Mouse (Mus musculus): Measurements from ENCODE around the gene Tex33.
A peak's percentile ranks its signal among the peaks of the same experiment; 100 is the strongest.
"Not testable (repeated sequence)": the region's sequence is repeated elsewhere in the genome, so short reads cannot be mapped to it uniquely, and the experiment has no call there.

Tex33 gene

GRCm38 (mm10) chr15:78378556-78378955 lies 17.2 kb downstream of the Tex33 start:
- DNase-seq (ENCODE audit: extremely low spot score, low read depth, low spot score) = no peak

- no peak for DNase-seq (ENCODE audit: extremely low spot score, low read depth, low spot score)
Measured at GRCm38 (mm10) chr15:78377859-78378258, 17.9 kb downstream of the Tex33 start.

- no peak for DNase-seq (ENCODE audit: extremely low spot score, low read depth, low spot score)
Measured at GRCm38 (mm10) chr15:78374204-78374603, 21.5 kb downstream of the Tex33 start.

GRCm38 (mm10) chr15:78372796-78373195 lies 22.9 kb downstream of the Tex33 start:
- no peak for DNase-seq (ENCODE audit: extremely low spot score, low read depth, low spot score)

- no peak for DNase-seq (ENCODE audit: extremely low spot score, low read depth, low spot score)
Measured at GRCm38 (mm10) chr15:78369641-78370040, 26.1 kb downstream of the Tex33 start.

GRCm38 (mm10) chr15:78368926-78369346 lies 26.8 kb downstream of the Tex33 start:
- DNase-seq (ENCODE audit: extremely low spot score, low read depth, low spot score) = peak; percentile 6

GRCm38 (mm10) chr15:78367811-78368210 lies 27.9 kb downstream of the Tex33 start:
- DNase-seq (ENCODE audit: extremely low spot score, low read depth, low spot score) = no peak

GRCm38 (mm10) chr15:78366875-78367274 lies 28.8 kb downstream of the Tex33 start:
- no peak for DNase-seq (ENCODE audit: extremely low spot score, low read depth, low spot score)

- no peak for DNase-seq (ENCODE audit: extremely low spot score, low read depth, low spot score)
Measured at GRCm38 (mm10) chr15:78365916-78366315, 29.8 kb downstream of the Tex33 start.

- no peak for DNase-seq (ENCODE audit: extremely low spot score, low read depth, low spot score)
Measured at GRCm38 (mm10) chr15:78355548-78355947, 40.2 kb downstream of the Tex33 start.

- no peak for DNase-seq (ENCODE audit: extremely low spot score, low read depth, low spot score)
Measured at GRCm38 (mm10) chr15:78354958-78355357, 40.8 kb downstream of the Tex33 start.

GRCm38 (mm10) chr15:78351586-78352165 lies 44.0 kb downstream of the Tex33 start:
- DNase-seq (ENCODE audit: extremely low spot score, low read depth, low spot score) = no peak

- no peak for DNase-seq (ENCODE audit: extremely low spot score, low read depth, low spot score)
Measured at GRCm38 (mm10) chr15:78344567-78344966, 51.1 kb downstream of the Tex33 start.

GRCm38 (mm10) chr15:78343683-78344082 lies 52.0 kb downstream of the Tex33 start:
- DNase-seq (ENCODE audit: extremely low spot score, low read depth, low spot score) = no peak

GRCm38 (mm10) chr15:78340919-78341318 lies 54.8 kb downstream of the Tex33 start:
- not testable (repeated sequence) for DNase-seq (ENCODE audit: extremely low spot score, low read depth, low spot score)

- not testable (repeated sequence) for DNase-seq (ENCODE audit: extremely low spot score, low read depth, low spot score)
Measured at GRCm38 (mm10) chr15:78339627-78340423, 55.9 kb downstream of the Tex33 start.

GRCm38 (mm10) chr15:78334380-78334779 lies 61.3 kb downstream of the Tex33 start:
- no peak for DNase-seq (ENCODE audit: extremely low spot score, low read depth, low spot score)

GRCm38 (mm10) chr15:78332981-78333380 lies 62.7 kb downstream of the Tex33 start:
- no peak for DNase-seq (ENCODE audit: extremely low spot score, low read depth, low spot score)

- no peak for DNase-seq (ENCODE audit: extremely low spot score, low read depth, low spot score)
Measured at GRCm38 (mm10) chr15:78331523-78332340, 64.0 kb downstream of the Tex33 start.

GRCm38 (mm10) chr15:78330706-78331105 lies 65.0 kb downstream of the Tex33 start:
- DNase-seq (ENCODE audit: extremely low spot score, low read depth, low spot score) = no peak

- DNase-seq (ENCODE audit: extremely low spot score, low read depth, low spot score) = not testable (repeated sequence)
Measured at GRCm38 (mm10) chr15:78329972-78330371, 65.7 kb downstream of the Tex33 start.
